Mouse (Mus musculus): ENCODE measurements at regions not wholly inside any gene's neighbourhood (a gene's known extent, or its start where the extent isn't known, plus 50 kb on each side); places are given as distances from the start of the nearest gene placed in this dataset.

GRCm38 (mm10) chr6:82824684-82825083 lies 50.4 kb upstream of the Hk2 start:
- DNase-seq (no peak), ATAC-seq (ENCODE audit: insufficient read depth) (no peak)
- no peaks in the 10 kb centered on the region for H3K27me3 ChIP-seq (ENCODE audit: insufficient read depth, low read length)
- WGBS = 85% methylated on average over 3 of the region's 3 CpGs
- H3K9me3 ChIP-seq (ENCODE audit: low read depth, low read length) = no peaks in the 10 kb centered on the region
- H3K27ac ChIP-seq (ENCODE audit: low read depth) = no peak overlapping the region
- no peak overlapping the region for H3K4me3 ChIP-seq (ENCODE audit: low read depth, low read length)
- TF ChIP-seq CTCF (IDR thresholded peaks at IDR 0.05; ENCODE audit: low read depth) = no peak
- no peak overlapping the region for H3K9ac ChIP-seq
- H3K36me3 ChIP-seq (ENCODE audit: insufficient read depth) = no peaks in the 10 kb centered on the region
- H3K4me1 ChIP-seq (ENCODE audit: insufficient read depth) = 0 out of 2 replicates have a peak, but pooled peaks cover 5% of the 10 kb centered on the region
- no peak overlapping the region for H3K4me2 ChIP-seq

- H3K4me1 ChIP-seq (ENCODE audit: insufficient read depth) = 0 out of 2 replicates have a peak, but pooled peaks cover 5% of the 10 kb centered on the region
- H3K27me3 ChIP-seq (ENCODE audit: insufficient read depth, low read length) = no peaks in the 10 kb centered on the region
- H3K9me3 ChIP-seq (ENCODE audit: low read depth, low read length) = no peaks in the 10 kb centered on the region
- H3K4me3 ChIP-seq (ENCODE audit: low read depth, low read length) = no peak overlapping the region
- 43% methylated on average over 8 of the region's 8 CpGs for WGBS
- ATAC-seq (ENCODE audit: insufficient read depth) (no peak), DNase-seq (peak; percentile 34)
- no peak overlapping the region for H3K4me2 ChIP-seq
- H3K36me3 ChIP-seq (ENCODE audit: insufficient read depth) = no peaks in the 10 kb centered on the region
- H3K9ac ChIP-seq = no peak overlapping the region
- H3K27ac ChIP-seq (ENCODE audit: low read depth) = 0 out of 2 replicates have a peak overlapping the region, but pooled peaks have one; percentile 19
- no peak for TF ChIP-seq CTCF (IDR thresholded peaks at IDR 0.05; ENCODE audit: low read depth)
These were observed 50.0 kb upstream of the Hk2 start for GRCm38 (mm10) chr6:82824240-82824639.

All from lung, embryonic 14.5 days (tissue).